Mouse (Mus musculus) hindbrain, embryonic 11.5 days (tissue): Measurements from ENCODE around the gene Ammecr1. TPM values are rescaled to one million over a fixed set of nuclear protein-coding genes. Genes with fewer than 3 reads are reported as not detected.
A peak's percentile ranks its signal among the peaks of the same experiment; 100 is the strongest.

ENCODE experiments used
- ATAC-seq: fragments of 200-750 bp; cut with Nextera tagmentation; 2 replicates; pipeline ENCODE4 v1.8.0; 2017; ENCODE audit warnings: mild to moderate bottlenecking, moderate TSS enrichment, moderate library complexity; ENCODE audit not compliant: low FRiP score
- DNase-seq: peaks from one replicate; pipeline ENCODE4 v3.0.0-alpha.2; 2015; ENCODE audit warnings: low spot score
- H3K27ac ChIP-seq: fragments of 300-500 bp; sonication (generic); 2 replicates; pipeline ENCODE4 v1.5.1; 2014; ENCODE audit warnings: mild to moderate bottlenecking, low read depth, low read length
- H3K27me3 ChIP-seq: fragments of 300-500 bp; sonication (generic); 2 replicates; pipeline ENCODE4 v1.6.1; 2014; ENCODE audit warnings: mild to moderate bottlenecking, low read length, moderate library complexity, mixed read lengths; ENCODE audit not compliant: control insufficient read depth, insufficient read depth
- H3K36me3 ChIP-seq: fragments of 300-500 bp; sonication (generic); 2 replicates; pipeline ENCODE4 v1.6.1; 2014; ENCODE audit warnings: mild to moderate bottlenecking, low read length, moderate library complexity, mixed read lengths; ENCODE audit not compliant: control insufficient read depth, insufficient read depth
- H3K4me1 ChIP-seq: fragments of 300-500 bp; sonication (generic); replicated peaks from 2 replicates; pipeline ENCODE4 v1.6.1; 2014; ENCODE audit warnings: low read length, mixed read lengths; ENCODE audit not compliant: control insufficient read depth, insufficient read depth
- H3K4me2 ChIP-seq: fragments of 300-500 bp; sonication (generic); replicated peaks from 2 replicates; pipeline ENCODE4 v1.6.1; 2014; ENCODE audit warnings: mild to moderate bottlenecking, low read depth, low read length
- H3K4me3 ChIP-seq: fragments of 300-500 bp; sonication (generic); 2 replicates; pipeline ENCODE4 v1.5.1; 2014; ENCODE audit warnings: low read depth, low read length
- H3K9ac ChIP-seq: fragments of 300-500 bp; sonication (generic); 2 replicates; pipeline ENCODE4 v1.6.1; 2014; ENCODE audit warnings: low read depth, low read length
- H3K9me3 ChIP-seq: fragments of 300-500 bp; sonication (generic); 2 replicates; pipeline ENCODE4 v1.6.1; 2016; ENCODE audit warnings: low read length; ENCODE audit not compliant: control insufficient read depth
- WGBS: fragments of 180-500 bp; shearing (Covaris S2); extraction: QIAGEN DNeasy Blood & Tissue Kit; methylation state at CpG from one replicate; pipeline ENCODE4 v1.1.7; 2014; 5-methylcytosine and 5-hydroxymethylcytosine counted together
- polyA plus RNA-seq: library from polyadenylated mRNA; unstranded; fragments of >200 nt; fragmentation: Nextera tagmentation; extraction: Ambion mirVana; gene quantifications from 2 replicates; pipeline ENCODE4 v1.2.1, GENCODE M21; 2014

The Ammecr1 gene
- polyA plus RNA-seq, 1 experiment from 2014 or later = 15.0 TPM

DNA sequence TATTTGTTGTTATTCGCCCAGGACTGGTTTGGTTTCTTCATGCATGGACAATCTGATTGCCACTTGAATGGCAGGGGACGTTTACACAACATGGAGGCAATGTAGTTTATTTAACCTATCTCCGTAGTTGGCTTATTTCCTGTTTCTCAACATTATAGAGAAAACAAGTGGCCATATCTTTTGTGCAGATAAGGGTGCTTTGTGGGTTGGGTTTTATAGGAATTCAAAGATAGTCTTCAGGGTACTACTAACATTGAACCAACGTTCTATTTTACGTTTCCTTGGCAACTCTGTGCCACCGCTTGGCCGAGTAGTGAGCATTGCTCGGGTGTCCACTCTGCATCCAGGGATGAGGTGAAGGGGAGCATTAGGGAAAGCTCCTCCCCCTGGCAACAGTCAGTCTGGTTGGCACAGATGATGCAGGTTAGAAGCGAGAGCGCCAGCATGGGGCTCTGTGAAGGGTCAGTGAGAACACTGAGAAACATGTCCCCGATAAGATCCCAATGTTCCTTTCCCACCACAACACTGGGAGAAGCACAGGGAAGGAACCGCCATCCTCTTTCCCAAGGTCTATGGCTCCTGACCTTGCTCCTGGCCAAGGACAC, 136.6 kb downstream of the Ammecr1 start:
- Histone ChIP-seq H3K4me2 (no peak overlapping the region), H3K4me3 (no peak overlapping the region), H3K9ac (no peak overlapping the region), H3K27ac (no peak overlapping the region), H3K36me3 (no peaks in the 10 kb centered on the region), H3K9me3 (no peaks in the 10 kb centered on the region), H3K4me1 (no peaks in the 10 kb centered on the region), H3K27me3 (0 out of 2 replicates have a peak, but pooled peaks cover 3% of the 10 kb centered on the region)
- DNase-seq (no peak), ATAC-seq (no peak)
- 85% methylated on average over 12 of the region's 12 CpGs for WGBS

DNA sequence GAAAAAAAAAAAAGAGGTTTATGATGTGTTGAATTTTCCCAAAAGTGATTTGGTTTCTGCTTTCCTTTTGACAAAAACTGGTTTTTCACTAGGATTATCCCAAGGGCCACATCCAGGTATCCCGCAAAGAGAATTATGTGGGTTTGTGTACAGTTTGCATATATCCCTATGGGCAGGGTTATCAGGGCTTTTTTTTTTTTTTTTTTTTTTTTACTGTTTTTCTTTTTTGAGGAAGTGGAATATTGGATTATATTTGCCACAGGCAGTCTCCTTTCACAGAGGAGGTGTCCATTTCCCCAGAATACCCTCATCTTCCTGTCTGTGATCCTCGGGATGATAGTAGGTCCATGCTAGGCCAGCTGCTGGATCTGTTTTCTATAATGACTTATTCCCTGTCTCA, 137.3 kb downstream of the Ammecr1 start:
- Histone ChIP-seq H3K4me1 (no peaks in the 10 kb centered on the region), H3K9ac (no peak overlapping the region), H3K27ac (no peak overlapping the region), H3K4me3 (no peak overlapping the region), H3K36me3 (no peaks in the 10 kb centered on the region), H3K4me2 (no peak overlapping the region), H3K9me3 (no peaks in the 10 kb centered on the region), H3K27me3 (0 out of 2 replicates have a peak, but pooled peaks cover 3% of the 10 kb centered on the region)
- no peak for ATAC-seq
- DNase-seq = no peak
- WGBS = 81% methylated on average over 2 of the region's 2 CpGs

DNA sequence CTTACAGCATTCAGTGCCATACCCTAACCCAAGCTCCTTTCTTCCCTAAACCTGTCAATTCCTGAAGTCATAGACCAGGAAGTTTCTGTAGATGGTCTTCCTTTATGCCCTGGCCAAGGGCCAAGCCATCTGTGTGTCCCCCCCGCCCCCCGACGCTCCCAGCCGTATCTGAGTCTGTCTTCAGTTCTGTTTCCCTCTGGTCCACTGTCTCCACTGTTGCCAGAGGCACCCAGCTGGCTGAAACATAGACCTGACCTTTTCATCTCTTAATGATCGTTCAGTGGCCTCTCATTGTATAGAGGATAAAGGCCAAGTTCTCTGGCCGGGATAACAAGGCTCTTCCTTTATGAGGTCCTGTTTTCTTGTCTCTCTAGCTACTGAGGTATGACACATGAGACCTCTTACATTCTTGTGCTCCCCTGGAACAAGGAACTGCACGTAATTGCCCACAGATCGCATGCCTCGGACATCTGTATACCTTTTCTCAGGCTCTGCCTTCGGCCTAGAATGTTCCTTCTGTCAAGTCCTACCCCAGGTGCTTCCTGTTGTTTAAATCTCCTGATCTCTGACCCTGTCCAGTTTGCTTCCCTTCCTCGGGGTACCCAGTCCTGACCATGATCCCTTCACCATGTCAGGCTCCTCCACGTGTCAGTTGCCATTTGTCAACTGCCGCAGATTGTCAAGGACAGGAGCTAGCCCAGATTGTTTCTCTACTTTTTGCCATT, 138.2 kb downstream of the Ammecr1 start:
- Histone ChIP-seq H3K9me3 (no peaks in the 10 kb centered on the region), H3K4me2 (no peak overlapping the region), H3K27ac (no peak overlapping the region), H3K36me3 (no peaks in the 10 kb centered on the region), H3K9ac (no peak overlapping the region), H3K4me1 (no peaks in the 10 kb centered on the region), H3K4me3 (no peak overlapping the region), H3K27me3 (0 out of 2 replicates have a peak, but pooled peaks cover 3% of the 10 kb centered on the region)
- ATAC-seq (no peak), DNase-seq (no peak)
- 54% methylated on average over 13 of the region's 13 CpGs for WGBS

DNA sequence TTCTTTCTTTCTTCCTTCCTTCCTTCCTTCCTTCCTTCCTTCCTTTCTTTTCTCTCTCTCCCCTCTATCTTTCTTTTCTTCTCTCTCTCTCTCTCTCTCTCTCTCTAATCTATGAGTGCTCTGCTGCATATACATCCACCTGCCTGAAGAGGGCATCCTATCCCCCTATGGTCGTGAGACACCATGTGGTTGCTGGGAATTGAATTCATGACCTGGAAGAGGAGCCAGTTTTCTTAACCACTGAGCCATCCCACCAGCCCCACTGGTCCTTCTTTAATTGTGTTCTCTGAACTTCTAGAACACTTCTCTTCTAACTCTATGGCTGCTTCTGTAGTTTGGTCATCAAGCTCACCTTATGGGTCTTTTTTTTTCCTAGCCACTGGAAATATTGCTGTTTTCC, 138.9 kb downstream of the Ammecr1 start:
- no peak overlapping the region for H3K27ac ChIP-seq
- no peak for DNase-seq
- H3K4me1 ChIP-seq = no peaks in the 10 kb centered on the region
- WGBS = 68% methylated on average over 1 of the region's 1 CpGs
- no peak overlapping the region for H3K9ac ChIP-seq
- no peak overlapping the region for H3K4me3 ChIP-seq
- H3K27me3 ChIP-seq = 0 out of 2 replicates have a peak, but pooled peaks cover under 1% of the 10 kb centered on the region
- no peaks in the 10 kb centered on the region for H3K9me3 ChIP-seq
- no peak overlapping the region for H3K4me2 ChIP-seq
- H3K36me3 ChIP-seq = no peaks in the 10 kb centered on the region
- ATAC-seq = no peak

DNA sequence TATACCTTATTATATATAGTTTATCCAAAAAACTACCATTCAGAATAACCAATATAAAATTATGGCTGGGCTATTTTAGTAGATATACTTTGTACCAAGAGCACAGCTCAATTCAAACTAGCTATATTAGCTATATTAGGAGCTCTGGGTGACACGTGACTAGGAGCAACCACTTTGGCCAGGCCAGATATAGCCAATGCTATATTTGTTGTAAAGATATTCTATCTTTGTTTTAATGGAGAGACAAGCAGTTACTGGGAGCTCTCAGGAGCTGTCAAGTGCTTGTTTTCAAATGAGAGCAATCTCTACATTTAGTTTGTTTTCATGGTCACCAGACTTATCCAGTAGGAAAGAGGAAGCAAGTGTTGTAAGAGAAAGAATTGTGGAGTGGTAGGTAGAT, 141.2 kb downstream of the Ammecr1 start:
- DNase-seq = no peak
- no peak overlapping the region for H3K4me2 ChIP-seq
- no peak overlapping the region for H3K27ac ChIP-seq
- no peak overlapping the region for H3K9ac ChIP-seq
- no peaks in the 10 kb centered on the region; the same call in 1 of the 2 replicates for H3K27me3 ChIP-seq
- no peak for ATAC-seq
- no peaks in the 10 kb centered on the region for H3K9me3 ChIP-seq
- WGBS = 79% methylated on average over 1 of the region's 1 CpGs
- H3K4me3 ChIP-seq = no peak overlapping the region
- no peaks in the 10 kb centered on the region for H3K4me1 ChIP-seq
- no peaks in the 10 kb centered on the region for H3K36me3 ChIP-seq

DNA sequence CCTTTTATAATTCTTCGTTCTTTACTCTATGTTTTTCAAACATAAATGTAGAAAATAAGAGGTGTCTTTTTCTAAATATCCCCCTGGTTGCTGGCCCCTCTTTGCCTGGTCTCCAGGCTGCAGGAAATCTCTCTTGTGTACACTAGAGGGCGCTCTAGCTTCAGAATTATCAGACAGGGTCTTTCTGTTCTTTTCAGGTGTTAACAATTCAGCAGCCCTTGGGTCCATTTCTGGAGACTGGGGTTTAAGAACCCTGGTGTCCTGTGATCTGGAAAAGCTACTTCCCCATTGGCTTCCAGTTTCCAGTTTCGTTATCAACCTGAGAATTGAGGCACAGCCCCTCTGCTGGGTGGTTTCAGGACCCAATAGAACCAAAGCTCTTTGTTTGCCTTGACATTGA, 144.7 kb downstream of the Ammecr1 start:
- peak; percentile 50 for DNase-seq
- ATAC-seq = no peak
- no peak overlapping the region for H3K4me3 ChIP-seq
- no peaks in the 10 kb centered on the region for H3K36me3 ChIP-seq
- no peaks in the 10 kb centered on the region for H3K9me3 ChIP-seq
- no peaks in the 10 kb centered on the region for H3K4me1 ChIP-seq
- WGBS = 36% methylated on average over 3 of the region's 3 CpGs
- H3K9ac ChIP-seq = no peak overlapping the region
- no peaks in the 10 kb centered on the region; the same call in 1 of the 2 replicates for H3K27me3 ChIP-seq
- H3K27ac ChIP-seq = no peak overlapping the region
- H3K4me2 ChIP-seq = no peak overlapping the region

DNA sequence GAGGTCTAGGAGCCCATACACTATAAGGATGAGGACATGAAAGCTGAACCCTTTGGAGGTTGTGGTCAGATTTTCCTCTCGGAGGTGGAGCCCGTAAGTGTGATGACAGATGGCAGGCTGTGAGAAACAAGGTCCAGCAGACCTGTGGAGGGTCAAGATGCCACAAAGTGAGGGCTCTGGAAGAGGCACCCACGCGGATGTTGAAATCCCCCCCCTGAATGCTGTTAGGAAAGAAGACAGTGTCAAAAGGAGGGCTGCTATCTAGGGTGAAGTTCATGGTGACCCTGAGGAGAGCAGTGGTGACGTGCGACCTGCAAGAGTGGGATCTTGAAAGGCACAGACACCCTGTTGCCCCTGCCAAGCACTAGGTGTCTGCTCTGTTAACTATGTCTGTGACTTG, 145.3 kb downstream of the Ammecr1 start:
- no peak overlapping the region for H3K9ac ChIP-seq
- H3K4me2 ChIP-seq = no peak overlapping the region
- H3K27ac ChIP-seq = no peak overlapping the region
- WGBS = 77% methylated on average over 6 of the region's 6 CpGs
- H3K9me3 ChIP-seq = no peaks in the 10 kb centered on the region
- ATAC-seq (no peak), DNase-seq (no peak)
- H3K4me3 ChIP-seq = no peak overlapping the region
- no peaks in the 10 kb centered on the region for H3K4me1 ChIP-seq
- H3K27me3 ChIP-seq = no peaks in the 10 kb centered on the region; the same call in 1 of the 2 replicates
- no peaks in the 10 kb centered on the region for H3K36me3 ChIP-seq

DNA sequence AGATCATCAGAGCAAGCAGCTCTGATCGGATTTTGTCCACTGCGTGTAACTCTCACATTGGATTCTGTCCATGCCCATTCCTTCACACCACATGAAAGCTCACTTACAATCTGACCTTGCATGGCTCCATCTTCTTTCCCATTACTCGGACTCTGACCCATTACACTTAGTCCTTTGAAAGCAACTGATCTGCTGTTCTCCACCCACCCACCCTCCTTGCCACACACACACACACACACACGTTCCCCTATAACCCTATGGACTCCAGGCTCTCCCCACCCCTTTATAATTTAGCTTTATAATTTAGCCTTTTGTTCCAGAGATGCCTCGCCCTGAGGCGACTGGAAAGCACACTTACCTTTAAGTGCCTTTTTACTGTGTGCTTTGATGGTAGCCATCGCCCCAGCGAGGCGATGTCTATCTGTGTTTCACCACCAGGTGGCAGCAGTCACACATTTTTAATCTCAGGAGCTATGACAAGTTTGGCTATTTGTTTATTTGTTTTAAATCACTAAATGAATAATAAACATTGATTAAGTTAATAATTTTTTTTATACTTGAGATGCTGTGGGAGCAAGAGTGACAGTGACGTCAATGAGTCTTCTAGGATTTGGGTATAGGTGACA, 148.4 kb downstream of the Ammecr1 start:
- Histone ChIP-seq H3K9me3 (no peaks in the 10 kb centered on the region), H3K27ac (no peak overlapping the region), H3K27me3 (no peaks in the 10 kb centered on the region; the same call in 1 of the 2 replicates), H3K4me2 (no peak overlapping the region), H3K36me3 (no peaks in the 10 kb centered on the region), H3K4me1 (no peaks in the 10 kb centered on the region), H3K4me3 (no peak overlapping the region), H3K9ac (no peak overlapping the region)
- peak; percentile 62 for DNase-seq
- 43% methylated on average over 10 of the region's 10 CpGs for WGBS
- no peak for ATAC-seq
